Mouse (Mus musculus): ENCODE measurements around the gene Arf3.

- TF ChIP-seq CTCF (conservative IDR thresholded peaks at IDR 0.05; ENCODE audit: low read length) (no peak), NANOG (IDR thresholded peaks at IDR 0.05; ENCODE audit: borderline replicate concordance, low read length) (no peak)
These were observed 15.8 kb upstream of the Arf3 start for GRCm38 (mm10) chr15:98778806-98779205.

Measured in E14TG2a.4 (cell line).